Mouse (Mus musculus): Measurements from ENCODE around the gene H1foo. TPM values are rescaled to one million over a fixed set of nuclear protein-coding genes. Genes with fewer than 3 reads are reported as not detected.

The H1foo gene
- total RNA-seq, 2 experiments from 2014 or later, result not detected

DNA sequence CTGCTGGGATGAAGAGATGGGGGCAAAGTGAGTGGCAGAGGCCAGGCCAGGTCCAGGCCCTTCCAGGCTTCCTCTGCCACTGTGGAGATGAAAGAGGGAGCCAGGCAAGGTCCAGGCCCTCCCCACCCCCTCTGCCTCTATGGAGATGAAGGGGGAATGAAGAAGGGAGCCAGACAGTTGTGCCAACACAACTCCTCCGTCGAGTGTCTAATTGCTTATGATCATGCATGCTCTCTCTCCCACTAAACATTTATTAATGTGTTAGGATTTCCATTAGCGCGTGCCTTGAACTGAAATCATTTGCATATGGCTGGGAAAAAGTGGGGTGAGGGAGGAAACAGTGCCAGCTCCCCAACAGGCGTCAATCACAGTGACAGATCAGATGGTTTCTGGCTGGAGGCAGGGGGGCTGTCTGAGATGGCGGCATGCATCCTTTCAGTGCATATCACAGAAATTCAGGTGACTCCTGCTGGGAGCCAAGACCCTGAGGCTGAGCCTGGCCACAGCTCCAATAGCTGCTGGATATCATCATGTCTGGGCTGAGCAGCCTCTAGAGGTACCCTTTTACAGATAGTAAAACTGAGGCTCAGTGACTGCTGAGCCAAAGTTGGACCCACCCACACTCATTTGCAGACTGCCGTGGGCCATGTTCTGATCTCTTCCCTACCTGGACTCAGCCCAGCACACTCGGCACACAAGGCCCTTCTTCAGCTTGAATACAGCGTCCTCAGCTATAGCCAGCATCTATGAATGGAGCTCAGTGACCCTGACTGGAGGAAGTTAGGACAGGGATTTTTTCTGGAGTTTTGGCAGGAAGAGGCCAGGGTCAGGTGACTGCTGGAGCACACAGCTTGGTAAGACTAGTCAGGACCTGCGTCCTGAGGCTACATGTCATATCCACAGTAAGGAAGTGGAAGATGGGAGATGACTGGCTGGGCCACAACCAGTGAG is 17.2 kb upstream of the H1foo start:
- DNase-seq, result no peak

DNA sequence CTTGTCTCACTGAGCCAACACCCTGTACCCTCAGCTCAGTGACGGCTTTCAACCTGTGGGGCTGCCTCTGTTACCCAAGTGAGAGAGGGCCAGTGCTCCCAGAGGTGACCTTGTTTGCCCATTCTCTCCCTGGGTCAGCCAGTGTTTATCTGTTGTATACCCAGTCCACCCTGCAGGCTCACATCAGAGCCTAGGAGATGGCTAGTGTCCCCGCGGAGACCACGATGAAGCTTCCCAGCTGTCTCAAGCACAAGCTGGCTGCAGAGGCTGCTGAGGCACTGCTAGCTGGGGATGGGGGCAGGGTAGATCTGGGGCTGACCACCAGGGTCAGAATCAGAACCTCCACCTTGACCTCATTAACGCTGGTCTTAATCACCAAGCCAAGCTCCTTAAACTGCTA is 14.7 kb upstream of the H1foo start:
- no peak for DNase-seq

- DNase-seq, result no peak
Measured at GRCm38 (mm10) chr6:115931639-115932038, 13.1 kb upstream of the H1foo start, which contains the start of gene Rho. Gene Rho (plus strand): TSS chr6:115931748.

GRCm38 (mm10) chr6:115932391-115932790 is 12.3 kb upstream of the H1foo start:
- DNase-seq, result peak; percentile 74 to 75

GRCm38 (mm10) chr6:115935544-115935943 is 9.2 kb upstream of the H1foo start:
- no peak for DNase-seq

DNA sequence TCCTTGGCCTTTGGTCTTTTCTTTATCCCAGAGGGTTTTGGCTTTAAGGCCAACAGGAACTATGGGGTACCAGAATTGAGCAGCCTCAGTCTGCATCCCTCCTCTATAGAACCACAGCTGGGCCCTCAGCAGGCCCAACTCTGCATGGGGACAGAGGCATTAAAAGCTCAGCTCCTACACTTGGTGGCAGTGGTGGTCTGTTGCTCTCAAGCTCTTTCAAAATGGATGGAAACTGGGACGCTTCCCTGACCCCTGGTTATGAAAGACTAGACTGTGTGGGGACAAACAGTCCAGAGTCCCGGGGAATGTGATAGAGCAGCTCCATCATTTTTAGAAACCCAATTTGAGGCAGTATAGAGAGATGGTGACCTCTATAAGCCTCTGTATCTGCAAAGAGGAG is 6.7 kb upstream of the H1foo start:
- DNase-seq, result no peak

GRCm38 (mm10) chr6:115938798-115939197 is 5.9 kb upstream of the H1foo start:
- DNase-seq, result no peak

- DNase-seq, result no peak
Measured at GRCm38 (mm10) chr6:115940603-115941002, 4.1 kb upstream of the H1foo start.

DNA sequence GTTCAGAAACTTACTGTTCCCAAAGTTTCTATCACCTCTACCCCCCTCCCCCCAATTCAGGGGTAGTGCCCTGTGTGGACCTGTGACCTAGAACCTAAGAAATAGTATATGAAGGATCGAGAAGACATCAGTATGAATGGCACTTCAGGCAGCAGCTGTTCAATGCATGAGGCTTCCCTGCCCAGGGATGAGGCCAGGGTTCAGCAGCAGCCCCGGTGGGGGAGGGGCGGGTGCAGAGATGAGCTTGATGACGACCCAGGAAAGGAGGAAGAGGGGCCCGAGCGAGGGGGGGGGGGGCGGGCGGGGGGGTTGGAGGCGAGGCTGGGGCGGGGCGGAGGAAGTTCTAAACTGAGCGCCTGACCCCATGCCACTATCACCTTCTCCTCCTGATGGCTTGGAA is 3.6 kb upstream of the H1foo start:
- DNase-seq, result no peak

DNA sequence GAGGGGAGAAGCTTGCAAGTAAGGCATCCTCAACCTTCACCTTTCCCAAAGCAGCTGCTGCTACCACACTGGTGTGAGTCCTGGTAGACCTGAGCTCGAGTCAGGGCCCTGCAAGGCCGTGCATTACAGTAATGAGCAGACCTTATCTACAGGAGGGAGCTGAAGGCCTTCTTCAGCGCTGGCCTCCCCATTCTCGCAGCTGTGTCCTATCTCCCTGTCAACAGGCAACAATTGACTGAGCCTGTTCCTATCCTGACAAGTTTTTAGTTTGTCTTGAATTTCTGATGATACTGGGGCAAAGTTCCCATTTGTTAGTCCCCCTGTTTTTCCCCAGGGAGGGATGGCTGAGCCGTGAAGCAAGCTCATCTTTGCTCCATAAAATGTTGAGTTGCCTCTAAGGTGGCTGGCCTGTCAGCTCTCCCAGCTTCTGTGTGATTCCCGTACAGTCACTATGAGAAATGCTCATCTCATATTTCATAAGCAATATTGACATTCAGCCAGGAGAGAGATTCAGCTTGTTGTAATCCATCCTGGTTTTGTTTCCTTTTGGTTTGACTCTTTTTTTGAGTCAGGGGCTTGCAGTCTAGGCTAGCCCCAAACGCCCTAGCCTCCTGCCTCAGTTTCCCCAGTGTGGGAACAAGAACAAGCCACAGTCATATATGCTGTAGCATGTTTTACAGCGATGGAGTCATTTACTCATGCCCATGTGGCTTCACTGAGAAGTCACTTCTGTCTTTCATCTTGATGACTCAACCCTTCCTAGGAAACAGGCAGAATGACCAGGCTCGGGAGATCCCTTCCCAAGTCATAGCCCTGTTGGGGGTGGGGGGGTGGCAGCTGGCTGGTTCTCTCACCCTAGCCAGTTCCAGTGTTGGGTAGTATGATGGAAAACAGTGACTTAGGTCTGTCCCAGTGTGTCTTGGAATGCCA is 975 bp upstream of the H1foo start:
- DNase-seq, result no peak

GRCm38 (mm10) chr6:115945633-115946032 is 895 bp downstream of the H1foo start:
- DNase-seq, result no peak

DNA sequence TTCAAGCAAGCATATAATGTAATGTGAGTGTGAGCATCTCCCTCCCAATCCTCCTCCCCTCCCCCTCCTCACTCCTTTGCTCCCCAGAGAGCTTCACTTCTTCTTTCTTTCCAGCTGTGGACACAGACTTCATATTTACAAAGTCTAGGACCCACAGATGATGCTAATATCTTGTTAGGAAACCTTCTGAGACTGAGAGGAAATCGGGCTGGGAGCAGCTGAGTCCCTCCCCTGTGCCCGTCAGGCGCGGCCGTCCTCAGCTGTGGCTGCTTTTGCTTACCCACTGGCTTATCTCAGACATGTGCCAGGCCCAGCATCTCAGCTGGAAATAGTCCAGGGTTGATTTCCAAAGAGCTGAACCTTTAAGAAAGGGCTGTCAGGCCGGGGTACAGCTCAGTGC is 1.7 kb downstream of the H1foo start:
- peak; percentile 50 to 65 for DNase-seq

- DNase-seq, result no peak
Measured at GRCm38 (mm10) chr6:115954506-115955074, 9.9 kb downstream of the H1foo start.

- DNase-seq, result no peak
Measured at GRCm38 (mm10) chr6:115955169-115955568, 10.4 kb downstream of the H1foo start.

DNA sequence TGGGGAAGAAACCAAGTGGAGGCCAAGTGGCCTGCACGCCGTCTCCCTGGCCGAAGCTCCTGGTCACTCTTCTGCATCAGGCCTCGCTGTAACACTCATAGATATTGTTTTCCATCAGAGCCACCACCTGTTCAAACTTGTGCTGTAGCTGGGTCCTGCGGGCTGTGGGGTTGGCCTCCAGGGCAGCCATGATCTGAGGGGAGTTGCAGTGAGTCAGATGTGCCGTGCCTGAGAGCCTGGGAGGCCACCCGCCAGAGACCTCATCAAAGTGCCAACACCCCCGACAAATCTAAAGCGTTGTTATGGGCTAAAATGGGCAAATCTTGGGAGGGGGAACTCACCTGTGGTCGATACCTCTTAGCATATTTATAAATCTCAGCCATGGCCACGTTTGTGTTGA is 10.9 kb downstream of the H1foo start:
- no peak for DNase-seq

DNA sequence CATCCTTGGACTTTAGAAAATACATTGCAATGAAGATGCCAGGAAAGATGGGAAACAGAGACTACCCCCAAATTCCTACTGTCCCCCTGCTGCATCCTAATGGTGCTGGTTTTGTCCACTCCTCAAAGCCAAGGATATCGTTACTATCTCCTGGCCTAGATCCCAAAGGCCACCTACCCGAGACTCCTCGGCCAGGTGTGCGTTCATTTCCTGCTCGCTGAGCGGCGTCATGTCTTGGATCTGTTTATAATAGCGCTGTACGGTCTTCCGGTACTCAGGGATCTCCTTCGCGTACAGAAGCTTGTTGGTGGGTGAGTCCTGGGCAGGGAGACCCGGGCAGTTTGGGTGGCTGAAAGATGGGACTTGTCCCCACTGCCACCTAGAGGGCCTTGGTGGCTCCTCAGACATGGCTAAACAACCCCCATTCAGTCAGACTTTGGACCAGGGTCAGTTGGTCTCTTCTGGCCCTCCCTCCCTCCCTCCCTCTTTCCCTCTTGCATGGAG is 11.7 kb downstream of the H1foo start:
- DNase-seq, result no peak

- DNase-seq, result peak; percentile 57 to 73
Measured at GRCm38 (mm10) chr6:115956922-115957601, 12.3 kb downstream of the H1foo start.

GRCm38 (mm10) chr6:115957681-115958080 is 12.9 kb downstream of the H1foo start:
- peak; percentile 57 to 78 for DNase-seq

DNA sequence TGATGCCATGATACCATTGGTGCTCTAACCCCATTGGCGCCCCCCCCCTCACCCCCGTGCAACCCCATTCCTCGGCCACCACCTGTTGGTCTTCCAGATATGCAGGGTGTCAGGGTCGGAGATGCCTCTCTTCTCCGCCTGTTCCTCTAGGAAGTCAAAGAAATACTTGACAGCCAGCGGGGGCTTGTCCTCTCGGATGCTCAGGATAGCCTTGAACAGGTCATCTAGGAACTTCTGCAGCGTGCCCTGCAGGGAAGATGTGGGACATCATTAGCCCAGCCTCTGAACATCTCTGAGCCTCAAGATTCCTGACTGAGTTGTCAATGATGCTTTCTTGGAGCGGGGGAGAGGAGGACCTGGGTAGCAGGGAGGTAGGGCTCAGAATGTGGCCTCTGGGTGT is 13.7 kb downstream of the H1foo start:
- no peak for DNase-seq

DNA sequence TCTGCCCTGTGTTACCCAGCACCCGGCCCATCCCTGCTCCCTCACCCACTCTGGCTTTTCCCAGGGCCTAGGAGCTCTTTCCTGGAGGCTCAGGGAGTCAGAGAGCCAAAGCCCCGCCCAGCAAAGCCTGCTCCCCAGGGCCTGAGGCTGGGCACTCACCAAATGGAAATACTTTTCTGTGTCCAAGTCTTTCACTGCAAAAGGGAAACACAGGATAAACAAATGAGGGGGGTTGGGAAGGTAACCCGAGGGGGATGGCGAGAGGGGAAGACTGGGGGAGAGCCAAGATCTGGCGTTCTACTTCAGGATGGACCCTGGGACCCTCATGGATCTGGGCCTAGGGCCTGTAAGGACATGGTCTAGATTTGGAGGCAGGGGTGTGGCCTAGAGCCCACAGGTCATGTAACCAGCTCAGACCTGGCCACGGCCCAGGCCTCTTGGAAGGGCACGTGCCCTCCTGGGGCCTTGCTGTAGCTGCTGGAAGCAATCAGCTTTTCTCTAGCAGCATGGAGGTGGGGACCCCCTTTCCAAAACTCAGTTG is 14.5 kb downstream of the H1foo start:
- peak; percentile 83 to 90 for DNase-seq

DNA sequence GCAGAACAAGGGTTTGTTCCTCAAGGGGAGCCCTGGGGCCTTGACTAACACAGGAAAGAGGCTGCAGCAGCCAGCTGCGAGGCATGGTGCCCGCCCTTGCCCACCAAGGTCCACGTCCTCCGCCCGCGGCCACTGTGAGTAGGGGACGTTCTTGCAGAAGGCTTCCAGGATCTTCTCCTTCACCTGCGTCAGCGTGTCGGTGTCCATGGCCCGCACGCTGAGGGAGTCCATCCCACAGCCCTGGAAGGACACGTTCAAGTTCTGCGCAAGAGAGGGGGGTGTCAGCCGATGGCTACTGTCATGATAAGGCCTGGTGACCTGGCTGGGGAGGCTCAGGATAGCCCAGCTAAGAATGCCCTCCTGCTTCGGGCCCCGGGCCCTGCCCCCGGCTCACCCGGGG is 15.6 kb downstream of the H1foo start:
- DNase-seq, result no peak
